Mouse (Mus musculus): ENCODE measurements around the gene Gde1. TPM values are rescaled to one million over a fixed set of nuclear protein-coding genes. Genes with fewer than 3 reads are reported as not detected.
A peak's percentile ranks its signal among the peaks of the same experiment; 100 is the strongest.

Gene Gde1
- total and polyA plus RNA-seq, 2 experiments from 2014 or later = 73.2 to 164 TPM

- DNase-seq (ENCODE audit: low spot score) = no peak
- H3K27me3 ChIP-seq (ENCODE audit: control insufficient read depth, insufficient read depth, low read length) = no peaks in the 10 kb centered on the region
- H3K4me3 ChIP-seq (ENCODE audit: low read depth, low read length) = no peak overlapping the region
- no peaks in the 10 kb centered on the region for H3K4me1 ChIP-seq (ENCODE audit: control insufficient read depth, insufficient read depth)
- H3K4me2 ChIP-seq (ENCODE audit: low read depth, low read length) = no peak overlapping the region
- peaks cover 74% of the 10 kb centered on the region for H3K36me3 ChIP-seq (replicated peaks; ENCODE audit: control insufficient read depth, insufficient read depth, low read length)
- H3K9ac ChIP-seq (replicated peaks; ENCODE audit: low read depth, low read length) = no peak overlapping the region
- H3K27ac ChIP-seq (ENCODE audit: low read depth) = no peak overlapping the region
- TF ChIP-seq CTCF (IDR thresholded peaks at IDR 0.05; ENCODE audit: low read depth) (no peak), EP300 (IDR thresholded peaks at IDR 0.05; ENCODE audit: low read depth) (no peak)
- no peak for ATAC-seq (ENCODE audit: insufficient read depth, low read depth)
- no peaks in the 10 kb centered on the region for H3K9me3 ChIP-seq (replicated peaks; ENCODE audit: control insufficient read depth, low read length)
- 96% methylated on average over 6 of the region's 6 CpGs for WGBS
These were observed 9.4 kb downstream of the Gde1 start for GRCm38 (mm10) chr7:118696146-118696545.

- peaks cover 80% of the 10 kb centered on the region for H3K36me3 ChIP-seq (replicated peaks; ENCODE audit: control insufficient read depth, insufficient read depth, low read length)
- no peak overlapping the region for H3K9ac ChIP-seq (replicated peaks; ENCODE audit: low read depth, low read length)
- WGBS = 94% methylated on average over 2 of the region's 2 CpGs
- H3K9me3 ChIP-seq (replicated peaks; ENCODE audit: control insufficient read depth, low read length) = no peaks in the 10 kb centered on the region
- DNase-seq (ENCODE audit: low spot score) = no peak
- no peak overlapping the region for H3K4me3 ChIP-seq (ENCODE audit: low read depth, low read length)
- H3K4me2 ChIP-seq (ENCODE audit: low read depth, low read length) = no peak overlapping the region
- no peak overlapping the region for H3K27ac ChIP-seq (ENCODE audit: low read depth)
- TF ChIP-seq CTCF (IDR thresholded peaks at IDR 0.05; ENCODE audit: low read depth) = no peak
- no peak for TF ChIP-seq EP300 (IDR thresholded peaks at IDR 0.05; ENCODE audit: low read depth)
- ATAC-seq (ENCODE audit: insufficient read depth, low read depth) = no peak
- 0 out of 2 replicates have a peak, but pooled peaks cover 2% of the 10 kb centered on the region for H3K27me3 ChIP-seq (ENCODE audit: control insufficient read depth, insufficient read depth, low read length)
- no peaks in the 10 kb centered on the region for H3K4me1 ChIP-seq (ENCODE audit: control insufficient read depth, insufficient read depth)
These were observed 14.3 kb downstream of the Gde1 start for GRCm38 (mm10) chr7:118691287-118691686.

GRCm38 (mm10) chr7:118689088-118689487 is 16.5 kb downstream of the Gde1 start:
- 78% methylated on average over 7 of the region's 7 CpGs for WGBS
- H3K9ac ChIP-seq (replicated peaks; ENCODE audit: low read depth, low read length) = no peak overlapping the region
- ATAC-seq (ENCODE audit: insufficient read depth, low read depth) = no peak
- peaks cover 60% of the 10 kb centered on the region for H3K36me3 ChIP-seq (replicated peaks; ENCODE audit: control insufficient read depth, insufficient read depth, low read length)
- H3K4me3 ChIP-seq (ENCODE audit: low read depth, low read length) = no peak overlapping the region
- H3K27me3 ChIP-seq (ENCODE audit: control insufficient read depth, insufficient read depth, low read length) = peaks cover 16% of the 10 kb centered on the region
- TF ChIP-seq EP300 (IDR thresholded peaks at IDR 0.05; ENCODE audit: low read depth) (no peak), CTCF (IDR thresholded peaks at IDR 0.05; ENCODE audit: low read depth) (no peak)
- no peaks in the 10 kb centered on the region for H3K9me3 ChIP-seq (replicated peaks; ENCODE audit: control insufficient read depth, low read length)
- no peak for DNase-seq (ENCODE audit: low spot score)
- no peak overlapping the region for H3K4me2 ChIP-seq (ENCODE audit: low read depth, low read length)
- H3K4me1 ChIP-seq (ENCODE audit: control insufficient read depth, insufficient read depth) = no peaks in the 10 kb centered on the region
- H3K27ac ChIP-seq (ENCODE audit: low read depth) = no peak overlapping the region

GRCm38 (mm10) chr7:118688199-118688598 is 17.4 kb downstream of the Gde1 start:
- H3K27me3 ChIP-seq (ENCODE audit: control insufficient read depth, insufficient read depth, low read length) = peaks cover 22% of the 10 kb centered on the region

GRCm38 (mm10) chr7:118676826-118677225 is 28.8 kb downstream of the Gde1 start:
- H3K4me2 ChIP-seq (ENCODE audit: low read depth, low read length) = no peak overlapping the region
- no peaks in the 10 kb centered on the region for H3K36me3 ChIP-seq (replicated peaks; ENCODE audit: control insufficient read depth, insufficient read depth, low read length)
- no peak overlapping the region for H3K4me3 ChIP-seq (ENCODE audit: low read depth, low read length)
- H3K4me1 ChIP-seq (ENCODE audit: control insufficient read depth, insufficient read depth) = peaks cover 4% of the 10 kb centered on the region; the same call in 1 of the 2 replicates
- DNase-seq (ENCODE audit: low spot score) = peak; percentile 13
- 0 out of 2 replicates have a peak, but pooled peaks have one; percentile 57 for ATAC-seq (ENCODE audit: insufficient read depth, low read depth)
- H3K9ac ChIP-seq (replicated peaks; ENCODE audit: low read depth, low read length) = no peak overlapping the region
- no peak overlapping the region for H3K27ac ChIP-seq (ENCODE audit: low read depth)
- 29% methylated on average over 4 of the region's 4 CpGs for WGBS
- TF ChIP-seq EP300 (IDR thresholded peaks at IDR 0.05; ENCODE audit: low read depth) (no peak), CTCF (IDR thresholded peaks at IDR 0.05; ENCODE audit: low read depth) (0 out of 2 replicates have a peak, but pooled peaks have one; percentile 12)
- no peaks in the 10 kb centered on the region for H3K9me3 ChIP-seq (replicated peaks; ENCODE audit: control insufficient read depth, low read length)
- H3K27me3 ChIP-seq (ENCODE audit: control insufficient read depth, insufficient read depth, low read length) = peaks cover 73% of the 10 kb centered on the region

More at GRCm38 (mm10) chr7:118688199-118688598, 17.4 kb downstream of the Gde1 start:
- H3K4me1 ChIP-seq (ENCODE audit: control insufficient read depth, insufficient read depth) = no peaks in the 10 kb centered on the region
- no peak overlapping the region for H3K9ac ChIP-seq (replicated peaks; ENCODE audit: low read depth, low read length)
- H3K36me3 ChIP-seq (replicated peaks; ENCODE audit: control insufficient read depth, insufficient read depth, low read length) = peaks cover 53% of the 10 kb centered on the region
- H3K9me3 ChIP-seq (replicated peaks; ENCODE audit: control insufficient read depth, low read length) = no peaks in the 10 kb centered on the region
- TF ChIP-seq CTCF (IDR thresholded peaks at IDR 0.05; ENCODE audit: low read depth) (peak; percentile 79), EP300 (IDR thresholded peaks at IDR 0.05; ENCODE audit: low read depth) (no peak)
- WGBS = 27% methylated on average over 5 of the region's 5 CpGs
- no peak for ATAC-seq (ENCODE audit: insufficient read depth, low read depth)
- H3K4me2 ChIP-seq (ENCODE audit: low read depth, low read length) = no peak overlapping the region
- DNase-seq (ENCODE audit: low spot score) = peak; percentile 53
- no peak overlapping the region for H3K4me3 ChIP-seq (ENCODE audit: low read depth, low read length)
- no peak overlapping the region for H3K27ac ChIP-seq (ENCODE audit: low read depth)

- H3K9me3 ChIP-seq (replicated peaks; ENCODE audit: control insufficient read depth, low read length) = no peaks in the 10 kb centered on the region
- no peak overlapping the region for H3K4me2 ChIP-seq (ENCODE audit: low read depth, low read length)
- 39% methylated on average over 4 of the region's 4 CpGs for WGBS
- no peaks in the 10 kb centered on the region for H3K4me1 ChIP-seq (ENCODE audit: control insufficient read depth, insufficient read depth)
- no peak for TF ChIP-seq EP300 (IDR thresholded peaks at IDR 0.05; ENCODE audit: low read depth)
- TF ChIP-seq CTCF (IDR thresholded peaks at IDR 0.05; ENCODE audit: low read depth) = no peak
- peaks cover 86% of the 10 kb centered on the region for H3K27me3 ChIP-seq (ENCODE audit: control insufficient read depth, insufficient read depth, low read length)
- no peak overlapping the region for H3K4me3 ChIP-seq (ENCODE audit: low read depth, low read length)
- H3K9ac ChIP-seq (replicated peaks; ENCODE audit: low read depth, low read length) = no peak overlapping the region
- no peak for DNase-seq (ENCODE audit: low spot score)
- no peak overlapping the region for H3K27ac ChIP-seq (ENCODE audit: low read depth)
- no peaks in the 10 kb centered on the region for H3K36me3 ChIP-seq (replicated peaks; ENCODE audit: control insufficient read depth, insufficient read depth, low read length)
- no peak for ATAC-seq (ENCODE audit: insufficient read depth, low read depth)
These were observed 35.4 kb downstream of the Gde1 start for GRCm38 (mm10) chr7:118670142-118670541.

All from heart, postnatal 0 days (tissue).